Mouse (Mus musculus) small intestine, adult 2 months (tissue): ENCODE data around the gene Cmbl.

Source experiments
- CTCF ChIP-seq: fragments of 200-500 bp; IDR thresholded peaks from 2 replicates; pipeline ENCODE4 v1.5.1; 2012; ENCODE audit warnings: low read depth, mild to moderate bottlenecking, control low read depth, inconsistent platforms, low read length, moderate library complexity, mixed read lengths; ENCODE audit not compliant: insufficient replicate concordance, insufficient read length; ENCODE audit errors: extremely low read depth
- POLR2A ChIP-seq: fragments of 200-500 bp; IDR thresholded peaks from 2 replicates; pipeline ENCODE4 v1.6.1; 2012; ENCODE audit warnings: low read depth, mild to moderate bottlenecking, control low read depth, inconsistent platforms, low read length, moderate library complexity

- TF ChIP-seq CTCF: no peak
- no peak for TF ChIP-seq POLR2A
Measured at GRCm38 (mm10) chr15:31570959-31571358, 5.8 kb downstream of the Cmbl start.
